Mouse (Mus musculus) heart, postnatal 36 days (tissue): Measurements from ENCODE around the gene Mark2. TPM values are rescaled to one million over a fixed set of nuclear protein-coding genes. Genes with fewer than 3 reads are reported as not detected.
A peak's percentile ranks its signal among the peaks of the same experiment; 100 is the strongest.

Source experiments
- DNase-seq, 2 experiments: peaks; one replicate each; pipeline ENCODE4 v3.0.0; 2021 to 2022
- intact Hi-C: fragments of 180-260 bp; cut with DNase I; formaldehyde crosslinking; loops from one replicate; pipeline ENCODE4 v1.15.1; 2025
- total RNA-seq, 2 experiments: library from RNA; stranded (reverse); gene quantifications; 2 replicates each; pipeline ENCODE4 v1.2.3; 2021

Mark2 gene
- total RNA-seq, 2 experiments from 2014 or later: 42.8 to 51.2 TPM

DNA sequence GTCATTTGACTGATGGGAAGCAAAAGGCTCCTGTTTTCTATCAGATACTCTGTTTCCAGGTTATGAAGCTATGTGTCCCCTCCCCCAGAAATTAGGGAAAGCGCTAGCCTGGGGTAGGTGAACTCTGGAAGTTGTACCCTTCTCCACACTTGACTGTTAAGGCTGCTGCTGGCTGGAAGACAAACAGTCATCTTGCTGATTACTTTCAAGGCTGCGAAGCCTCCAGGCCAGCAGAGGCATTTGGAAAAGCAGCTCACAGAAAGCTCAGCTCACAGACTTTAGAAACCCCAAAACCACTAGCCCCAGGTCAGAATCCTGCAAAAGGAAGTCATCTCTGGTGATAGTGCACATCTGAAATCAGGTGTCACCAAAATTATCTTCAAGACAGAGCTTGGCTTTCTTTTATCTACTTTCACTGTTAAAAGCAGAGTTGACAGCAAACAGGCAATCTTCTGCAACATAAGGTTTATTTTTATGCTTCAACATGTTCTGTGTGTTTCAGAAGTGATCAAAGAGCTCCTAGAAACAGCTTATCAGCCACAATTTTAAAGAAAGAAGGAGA, 3.8 kb downstream of the Mark2 start:
- intact Hi-C loops: loop anchor here (5.0 kb wide), 1 partner anchor 36 kb away; no protein-coding TSS in a partner anchor
- no peak for DNase-seq

DNA sequence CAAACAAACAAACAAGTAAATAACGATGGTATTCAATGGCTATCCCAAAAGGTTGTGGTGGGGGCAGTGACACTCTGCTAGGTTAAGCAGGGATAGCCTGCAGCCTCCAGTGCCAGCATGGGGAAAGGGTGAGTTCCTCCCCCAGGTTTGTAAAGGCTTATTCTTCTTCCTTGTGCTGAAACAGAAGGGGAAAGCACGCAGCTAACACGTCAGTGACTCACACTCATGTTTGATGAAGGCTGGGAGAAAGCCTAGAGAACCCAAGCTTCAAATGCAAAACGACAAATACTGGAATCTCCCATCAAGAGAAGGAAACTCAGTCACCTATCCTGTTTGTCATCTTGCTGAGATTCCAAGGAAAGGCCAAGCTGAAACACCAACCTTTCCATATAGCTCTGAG, 6.0 kb downstream of the Mark2 start:
- intact Hi-C loops: loop anchor here (5.0 kb wide), 1 partner anchor 33 kb away; no protein-coding TSS in a partner anchor
- no peak for DNase-seq

DNA sequence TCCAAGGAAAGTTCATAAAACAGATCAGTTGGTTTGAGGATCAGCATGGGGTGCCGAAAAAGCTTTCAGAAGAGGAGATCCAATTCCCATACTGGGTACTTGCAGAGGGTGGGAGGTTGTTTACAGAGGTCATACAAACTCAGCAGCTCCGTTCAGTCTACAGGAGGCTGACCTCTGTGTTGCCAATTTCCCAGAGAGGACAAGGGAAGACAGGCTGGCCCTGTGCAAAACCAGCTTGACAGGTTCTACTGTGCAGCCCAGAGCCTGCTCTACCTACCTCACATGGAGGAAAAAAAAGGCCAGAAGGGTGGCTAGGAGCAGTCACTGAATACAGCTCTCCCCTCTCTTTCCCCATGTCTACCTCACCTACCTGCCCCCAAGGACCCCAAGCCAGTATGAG, 7.6 kb downstream of the Mark2 start:
- no peak for DNase-seq
- intact Hi-C loops: no loop called here

- intact Hi-C loops: no loop called here
- DNase-seq: no peak
Observed at GRCm38 (mm10) chr19:7321391-7321790, 20.3 kb downstream of the Mark2 start.

DNA sequence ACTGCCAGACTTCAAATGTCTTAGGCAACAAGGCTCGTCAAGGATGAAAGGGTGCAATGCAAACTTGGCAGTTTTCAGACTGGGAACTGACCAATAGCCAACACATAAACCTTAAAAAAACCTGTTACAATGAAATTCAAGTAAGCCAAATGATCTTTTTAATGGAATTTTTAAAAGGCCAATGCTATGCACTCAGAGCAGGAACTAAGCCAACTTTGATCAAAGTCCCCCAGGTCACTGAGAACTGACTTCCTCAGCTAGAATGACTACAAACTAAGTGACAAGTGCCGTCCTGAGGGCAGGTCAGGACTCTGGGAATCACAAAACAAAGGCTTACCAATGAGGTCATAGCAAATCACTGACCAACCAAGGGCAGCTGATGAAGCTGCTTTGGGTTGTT, 21.5 kb downstream of the Mark2 start:
- DNase-seq: no peak
- intact Hi-C loops: no loop called here

DNA sequence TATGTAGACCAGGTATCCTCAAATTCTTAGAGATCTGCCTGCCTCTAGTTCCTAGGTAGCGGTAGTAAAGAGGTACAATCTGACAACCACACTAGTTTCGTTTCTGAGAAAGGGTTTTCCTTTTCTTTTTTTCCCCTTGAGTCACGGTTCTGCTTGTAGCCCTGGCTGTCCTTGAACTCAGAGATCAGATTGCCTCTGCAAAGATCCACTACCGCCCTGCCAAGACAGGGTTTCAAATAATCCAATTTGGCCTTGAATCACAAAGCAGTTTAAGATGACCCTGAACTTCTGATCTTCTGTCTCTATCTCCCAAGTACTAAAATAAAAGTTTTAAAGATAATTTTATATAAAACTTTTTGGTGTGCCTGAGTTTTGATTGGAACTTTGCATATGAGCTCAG, 23.9 kb downstream of the Mark2 start:
- intact Hi-C loops: no loop called here
- DNase-seq: no peak

- intact Hi-C loops: no loop called here
Observed at GRCm38 (mm10) chr19:7316822-7317221, 24.8 kb downstream of the Mark2 start.

DNA sequence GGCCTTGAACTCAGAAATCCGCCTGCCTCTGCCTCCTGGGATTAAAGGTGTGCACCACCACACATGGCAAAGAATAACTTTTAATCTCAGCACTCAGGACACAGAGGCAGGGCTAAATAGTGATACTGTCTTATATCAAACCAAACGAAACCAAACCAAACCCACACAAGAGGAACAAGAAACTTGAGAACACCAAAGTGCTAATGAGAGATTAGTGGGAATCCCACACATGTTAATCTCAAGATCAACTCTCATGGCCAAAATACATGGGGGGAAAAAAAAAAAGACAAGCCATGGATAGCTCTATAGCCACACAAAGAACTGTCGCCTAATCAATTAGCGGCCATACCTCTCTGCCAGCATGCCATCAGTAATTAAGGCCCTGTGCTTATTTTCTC, 26.1 kb downstream of the Mark2 start:
- DNase-seq: no peak
- intact Hi-C loops: no loop called here

More at GRCm38 (mm10) chr19:7316822-7317221, 24.8 kb downstream of the Mark2 start:
- DNase-seq: no peak

DNA sequence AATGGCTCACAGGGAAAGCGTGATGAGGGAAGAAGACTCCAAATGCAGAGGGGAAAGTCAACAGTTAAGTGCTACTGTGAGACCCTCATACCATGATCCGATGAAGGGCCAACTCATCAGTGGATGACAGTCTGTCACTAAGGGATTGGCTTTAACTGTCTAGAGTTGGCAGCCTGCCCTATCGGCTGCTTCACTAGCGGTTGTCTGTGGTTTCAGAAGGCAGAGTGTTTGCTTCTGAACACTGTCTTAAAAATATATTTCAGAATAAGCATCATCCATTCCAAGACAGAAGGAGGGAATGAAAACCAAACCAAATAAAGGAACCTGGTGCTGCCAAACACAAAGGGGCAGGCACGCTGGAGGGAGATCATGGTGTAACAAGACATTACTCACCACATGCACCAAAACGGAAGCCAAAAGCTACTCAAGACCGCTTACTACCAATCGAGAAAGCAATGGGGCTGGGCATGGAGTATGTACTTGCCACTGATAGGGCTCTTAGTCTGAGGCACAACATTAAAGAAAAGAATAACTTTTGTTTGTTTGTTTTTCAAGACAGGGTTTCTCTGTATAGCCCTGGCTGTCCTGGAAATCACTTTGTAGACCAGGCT, 26.6 kb downstream of the Mark2 start:
- intact Hi-C loops: no loop called here
- DNase-seq: no peak

- intact Hi-C loops: no loop called here
- DNase-seq: no peak
Observed at GRCm38 (mm10) chr19:7313660-7314059, 28.0 kb downstream of the Mark2 start.

- intact Hi-C loops: loop anchor here (2.0 kb wide), 1 partner anchor 29 kb away; the partner anchor contains the start of gene Mark2
- DNase-seq: peak; percentile 37 to 52
Observed at GRCm38 (mm10) chr19:7311306-7311705, 30.4 kb downstream of the Mark2 start.

DNA sequence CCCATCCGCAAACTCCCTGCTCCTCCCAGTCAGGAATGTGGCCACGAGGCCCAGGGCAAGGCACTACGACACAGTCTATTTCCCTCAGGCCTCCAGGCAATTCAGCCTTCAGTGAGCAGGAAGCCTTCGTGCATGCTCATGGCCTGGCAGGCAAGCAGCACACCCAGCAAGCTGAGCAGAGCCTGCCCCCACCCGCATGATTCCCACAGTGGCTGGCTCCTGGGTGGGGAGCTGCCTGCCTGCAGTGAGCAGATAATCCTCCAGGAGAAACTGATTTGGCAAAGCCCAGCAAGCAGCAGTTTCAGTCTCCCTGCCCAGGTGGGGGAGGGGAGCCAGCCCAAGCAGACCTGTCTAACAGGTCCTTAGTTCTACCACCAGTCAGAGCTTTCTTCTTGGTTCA, 31.0 kb downstream of the Mark2 start:
- DNase-seq: peak; percentile 39 to 48

GRCm38 (mm10) chr19:7309738-7310330, 31.8 kb downstream of the Mark2 start:
- intact Hi-C loops: loop anchor here (2.0 kb wide), 1 partner anchor 31 kb away; the partner anchor contains the start of gene Mark2

More for the DNA sequence above, 31.0 kb downstream of the Mark2 start:
- intact Hi-C loops: loop anchor here (2.0 kb wide), 1 partner anchor 30 kb away; the partner anchor contains the start of gene Mark2

GRCm38 (mm10) chr19:7307995-7308770, 33.5 kb downstream of the Mark2 start:
- intact Hi-C loops: no loop called here
- DNase-seq: peak in 1 of 2 experiments; percentile 31

More at GRCm38 (mm10) chr19:7309738-7310330, 31.8 kb downstream of the Mark2 start:
- no peak for DNase-seq

DNA sequence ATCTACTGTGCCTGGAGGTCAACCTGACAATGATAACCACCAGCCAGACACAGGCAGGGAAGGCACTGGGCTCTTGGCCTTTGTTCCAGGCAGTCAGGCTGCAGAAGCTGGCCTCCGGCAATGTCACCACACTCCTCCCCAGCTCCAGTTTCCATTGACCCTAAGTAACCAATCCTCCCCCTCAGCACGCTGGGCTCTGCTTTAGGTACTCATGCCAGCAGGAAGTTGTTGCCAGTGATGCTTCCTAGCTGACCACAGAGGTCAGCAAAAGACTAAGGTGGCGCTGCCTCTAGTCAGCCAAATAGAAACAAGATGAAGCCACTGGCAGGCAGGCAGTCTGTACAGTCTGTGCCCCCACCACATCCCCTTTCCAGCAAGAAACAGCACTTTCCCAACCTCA, 34.7 kb downstream of the Mark2 start:
- peak; percentile 32 to 35 for DNase-seq

GRCm38 (mm10) chr19:7305380-7306310, 36.0 kb downstream of the Mark2 start:
- intact Hi-C loops: no loop called here
- DNase-seq: no peak

More for the DNA sequence above, 34.7 kb downstream of the Mark2 start:
- intact Hi-C loops: no loop called here

- DNase-seq: no peak
- intact Hi-C loops: loop anchor here (5.0 kb wide), 1 partner anchor 32 kb away; no protein-coding TSS in a partner anchor
Observed at GRCm38 (mm10) chr19:7304801-7305200, 36.9 kb downstream of the Mark2 start.

- DNase-seq: no peak
- intact Hi-C loops: loop anchor here (5.0 kb wide), 1 partner anchor 34 kb away; no protein-coding TSS in a partner anchor
Observed at GRCm38 (mm10) chr19:7303796-7304195, 37.9 kb downstream of the Mark2 start.

DNA sequence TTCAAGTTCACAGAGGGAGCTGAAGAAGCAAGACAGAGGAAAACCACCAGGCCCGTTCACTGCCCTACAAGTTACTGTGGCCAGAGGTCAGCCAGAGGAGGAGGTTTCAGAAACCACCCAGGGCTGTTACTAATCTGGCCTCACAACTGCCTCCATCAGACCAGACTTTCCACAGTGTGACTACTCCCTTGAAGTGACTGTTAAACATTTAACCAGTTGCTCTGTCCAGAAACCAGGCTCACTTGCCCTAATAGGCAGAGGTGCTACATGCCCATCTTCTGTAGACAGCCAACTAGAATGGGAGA, 39.2 kb downstream of the Mark2 start:
- intact Hi-C loops: loop anchor here (5.0 kb wide), 1 partner anchor 35 kb away; no protein-coding TSS in a partner anchor
- DNase-seq: no peak
